8 mouse cellular contexts compared by ENCODE assay signal in the genomic region with DNA sequence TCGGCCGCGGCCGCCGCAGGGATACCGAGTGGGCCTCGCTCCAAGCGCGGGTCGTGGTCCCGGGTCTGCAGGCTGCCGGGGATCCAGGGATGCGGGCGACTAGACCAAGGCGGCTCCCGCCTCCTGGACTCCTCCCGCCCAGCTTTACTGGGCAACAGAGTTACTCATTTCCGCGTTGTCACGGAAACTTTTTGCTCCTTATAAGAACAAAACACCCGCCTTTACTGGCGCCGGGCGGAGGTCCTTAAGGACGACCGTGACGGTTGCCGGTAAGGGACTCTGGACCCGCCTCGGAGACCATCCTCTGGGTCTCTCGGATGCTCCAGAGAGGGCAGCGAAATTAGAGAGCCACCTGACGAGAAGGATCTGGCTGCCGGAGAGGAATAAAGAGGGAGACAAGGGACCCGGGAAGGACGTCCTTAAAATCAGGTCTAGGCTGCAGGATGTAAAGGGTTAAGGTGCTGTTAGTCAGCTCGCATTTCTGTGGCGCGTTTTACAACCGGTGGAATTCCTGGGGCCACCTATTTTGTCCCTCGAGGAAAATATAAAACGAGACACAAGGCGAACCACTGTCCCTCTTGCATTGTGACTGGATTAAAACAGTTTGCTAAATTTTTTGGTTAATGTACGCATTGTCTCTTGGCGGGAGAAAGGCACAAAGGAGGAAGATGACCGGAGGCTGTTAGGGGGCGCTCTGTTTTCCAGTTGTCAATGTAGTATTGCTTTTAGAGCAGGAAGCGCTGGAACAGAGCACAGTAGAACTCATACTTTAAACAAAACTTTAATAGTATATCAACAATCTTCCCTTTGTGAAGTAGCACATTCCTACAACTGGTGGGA. TPM values are rescaled to one million over a fixed set of nuclear protein-coding genes. Genes with fewer than 3 reads are reported as not detected.
DNase-seq lines count a peak whose midpoint lies in the region; ATAC-seq and TF ChIP-seq lines count a peak whose summit lies in the region.

Cfap43 (minus strand) TSS at position 162 of the 840 bp plus-strand sequence.
Itprip (minus strand) TSS at position 174 of the 840 bp plus-strand sequence.

- no peaks in the 10 kb centered on the region for H3K36me3 ChIP-seq in hindbrain, postnatal 0 days (ENCODE audit: insufficient read depth, low read length)
- H3K36me3 ChIP-seq in macrophage (ENCODE audit: inconsistent target): no peaks in the 10 kb centered on the region

- WGBS in hindbrain, postnatal 0 days: under 1% methylated on average over 48 of the region's 48 CpGs
- under 1% methylated on average over 47 of the region's 48 CpGs for WGBS in macrophage (ENCODE audit: missing documents)

- intact Hi-C loops in gastrocnemius, adult 2 months (cut with DNase I): no loop called here

- peak; percentile 54 for TF ChIP-seq CTCF in gastrocnemius, adult 2 months (IDR thresholded peaks at IDR 0.05)
- peak; percentile 69 for TF ChIP-seq CTCF in hindbrain, postnatal 0 days (IDR thresholded peaks at IDR 0.05; ENCODE audit: low read depth)

- peak; percentile 84 for ATAC-seq in hindbrain, postnatal 0 days

- H3K9ac ChIP-seq in hindbrain, postnatal 0 days (replicated peaks; ENCODE audit: low read length): peak within 1 kb of the TSS; percentile 70

- DNase-seq in MN1 (ENCODE audit: low spot score): peak; percentile 83
- DNase-seq in cerebellum, postnatal 4 days (ENCODE audit: low spot score in 2 of 2): peak; percentile 40 to 64
- peak; percentile 80 for DNase-seq in gastrocnemius, adult 2 months
- DNase-seq in hindbrain, postnatal 0 days (ENCODE audit: low spot score): peak; percentile 87
- DNase-seq in left cerebral cortex, adult 18-20 months (ENCODE audit: low spot score in 2 of 2): peak; percentile 44 to 49
- peak; percentile 46 for DNase-seq in right cerebral cortex, adult 18-20 months
- peak; percentile 67 for DNase-seq in urinary bladder, adult 2 months (ENCODE audit: low spot score)

- H3K9me3 ChIP-seq in hindbrain, postnatal 0 days (ENCODE audit: low read length): no peaks in the 10 kb centered on the region

- H3K4me2 ChIP-seq in hindbrain, postnatal 0 days (ENCODE audit: low read depth, low read length): peak within 1 kb of the TSS; percentile 97

- no peaks in the 10 kb centered on the region for H3K4me1 ChIP-seq in hindbrain, postnatal 0 days (ENCODE audit: insufficient read depth, low read length)

- H3K27ac ChIP-seq in gastrocnemius, adult 2 months: peak within 1 kb of the TSS; percentile 90
- H3K27ac ChIP-seq in hindbrain, postnatal 0 days: peak within 1 kb of the TSS; percentile 81
- H3K27ac ChIP-seq in macrophage: peak within 1 kb of the TSS; percentile 93

- H3K79me2 ChIP-seq in macrophage (ENCODE audit: inconsistent target): peaks cover 46% of the 10 kb centered on the region

- no peaks in the 10 kb centered on the region for H3K27me3 ChIP-seq in hindbrain, postnatal 0 days (ENCODE audit: insufficient read depth, low read length)

- peak within 1 kb of the TSS; percentile 81 for H3K4me3 ChIP-seq in gastrocnemius, adult 2 months
- peak within 1 kb of the TSS; percentile 83 for H3K4me3 ChIP-seq in hindbrain, postnatal 0 days (ENCODE audit: low read length)
- H3K4me3 ChIP-seq in macrophage (ENCODE audit: inconsistent target): peak within 1 kb of the TSS; percentile 94

RNA-seq across cellular contexts. Expression of gene Cfap43, which starts in this region (rescaled TPM):
- under 1 TPM in 1 of 2 experiments, not detected in 1; 0.11 TPM for total RNA-seq in gastrocnemius, adult 2 months (2021)
- total RNA-seq in hindbrain, postnatal 0 days (2014; rRNA removed): 1.8 and 2.8 TPM in 2 replicates
- polyA plus RNA-seq in hindbrain, postnatal 0 days (2015; fragmentation: Nextera tagmentation; extraction: Ambion mirVana): 2.8 and 4.7 TPM in 2 replicates
- total RNA-seq in left cerebral cortex, adult 18-20 months (2021): under 1 TPM; 0.45 to 0.70 TPM
- under 1 TPM in 8 of 26 experiments, not detected in 18; 0.30 to 0.84 (median 0.45) TPM for total RNA-seq in macrophage (2018; cell fraction: chromatin; rRNA removed)
- under 1 TPM in 22 of 26 experiments, not detected in 4; 0.06 to 0.59 (median 0.24) TPM for total RNA-seq in macrophage (2018; cell fraction: cytosol; rRNA removed)
- total RNA-seq in macrophage (2018; cell fraction: nucleus; rRNA removed): 1 to 10 TPM in 1 of 26 experiments, under 1 TPM in 12, not detected in 13; 0.09 to 1.0 (median 0.33) TPM
- polyA plus RNA-seq in macrophage (2018): 0.11 to 0.18 TPM in 2 of 3 replicates, not detected in the other
- polyA plus RNA-seq in urinary bladder, adult 2 months (2012; rRNA removed): 0.21 and 0.66 TPM in 2 replicates

RNA-seq across cellular contexts. Expression of gene Itprip, which starts in this region (rescaled TPM):
- under 1 TPM; 0.75 to 0.99 TPM for total RNA-seq in gastrocnemius, adult 2 months (2021)
- total RNA-seq in hindbrain, postnatal 0 days (2014; rRNA removed): 6.6 and 7.2 TPM in 2 replicates
- 2.7 and 3.1 TPM in 2 replicates for polyA plus RNA-seq in hindbrain, postnatal 0 days (2015; fragmentation: Nextera tagmentation; extraction: Ambion mirVana)
- total RNA-seq in left cerebral cortex, adult 18-20 months (2021): 1 to 10 TPM; 1.1 to 1.3 TPM
- 10 to 100 TPM in 8 of 26 experiments, 1 to 10 TPM in 18; 2.2 to 28.5 (median 7.2) TPM for total RNA-seq in macrophage (2018; cell fraction: chromatin; rRNA removed)
- 10 to 100 TPM in 1 of 26 experiments, 1 to 10 TPM in 25; 3.2 to 10.3 (median 5.4) TPM for total RNA-seq in macrophage (2018; cell fraction: cytosol; rRNA removed)
- total RNA-seq in macrophage (2018; cell fraction: nucleus; rRNA removed): 10 to 100 TPM in 13 of 26 experiments, 1 to 10 TPM in 13; 4.4 to 17.4 (median 10.1) TPM
- polyA plus RNA-seq in macrophage (2018): 3.1 to 6.0 TPM (median 5.1 TPM) in 3 replicates
- polyA plus RNA-seq in urinary bladder, adult 2 months (2012; rRNA removed): 6.3 and 7.8 TPM in 2 replicates

Comparison
In these comparisons a context has a peak if more than half of its experiments do, and no peak if none do; other contexts are left out.
1. Peak in every context shown above with its lines: DNase-seq, ATAC-seq, H3K4me3 ChIP-seq and H3K27ac ChIP-seq.
2. Peak in DNase-seq, H3K4me3 ChIP-seq and H3K27ac ChIP-seq in gastrocnemius, adult 2 months; RNA of the genes that start here not detected or under 1 TPM.